Comparison of ENCODE assay signal across 8 mouse cellular contexts in genomic region chr1:86499903-86500302, GRCm38 (mm10). TPM values are rescaled to one million over a fixed set of nuclear protein-coding genes. Genes with fewer than 3 reads are reported as not detected.
DNase-seq lines count a peak whose midpoint lies in the region; ATAC-seq and TF ChIP-seq lines count a peak whose summit lies in the region.

No protein-coding gene starts in this region.

- no peak overlapping the region for H3K4me3 ChIP-seq in hindbrain, embryonic 11.5 days (ENCODE audit: low read depth, low read length)
- no peak overlapping the region for H3K4me3 ChIP-seq in hindbrain, embryonic 16.5 days (ENCODE audit: low read length)
- H3K4me3 ChIP-seq in CH12.LX (replicated peaks in 1 of 3; ENCODE audit: low read depth in 2 of 3, low read length in 2 of 3, poor library complexity in 1 of 3) = no peak overlapping the region

- DNase-seq in hindbrain, embryonic 11.5 days (ENCODE audit: low spot score) = peak; percentile 69
- DNase-seq in CH12.LX (ENCODE audit: extremely low read depth) = peak; percentile 83
- peak; percentile 85 to 87 for DNase-seq in cerebellum, postnatal 10 days
- DNase-seq in heart, adult 8-10 months (ENCODE audit: low spot score) = peak; percentile 58
- peak; percentile 27 to 84 for DNase-seq in left cerebral cortex, postnatal 10 days (ENCODE audit: extremely low spot score in 1 of 2, low spot score in 2 of 2)
- DNase-seq in retina, embryonic 14.5 days (ENCODE audit: low spot score) = peak; percentile 74
- DNase-seq in thymus, postnatal 4 days = peak; percentile 94

- no peak overlapping the region for H3K9ac ChIP-seq in hindbrain, embryonic 11.5 days (ENCODE audit: low read depth, low read length)
- no peak overlapping the region for H3K9ac ChIP-seq in hindbrain, embryonic 16.5 days (ENCODE audit: low read depth, low read length)
- H3K9ac ChIP-seq in CH12.LX (ENCODE audit: insufficient read depth, low read depth) = 0 out of 2 replicates have a peak overlapping the region, but pooled peaks have one; percentile 25

- dilution Hi-C loops in CH12.LX (cut with MboI; ENCODE audit: extremely low pct_ligation_motif_present, extremely low pct_unique_long_range_greater_than_20kb, low sequenced_read_pairs) = no loop called here

- H3K27me3 ChIP-seq in hindbrain, embryonic 11.5 days (ENCODE audit: control insufficient read depth, insufficient read depth, low read length) = no peaks in the 10 kb centered on the region
- no peaks in the 10 kb centered on the region for H3K27me3 ChIP-seq in hindbrain, embryonic 16.5 days (replicated peaks; ENCODE audit: control insufficient read depth, insufficient read depth, low read length)
- no peaks in the 10 kb centered on the region for H3K27me3 ChIP-seq in CH12.LX (replicated peaks)

- in situ Hi-C loops in CH12.LX (cut with MboI; ENCODE audit: low pct_ligation_motif_present, low pct_unique_long_range_greater_than_20kb, low sequenced_read_pairs) = loop anchor here (5.0 kb wide), 1 partner anchor 37 kb away; no protein-coding TSS in a partner anchor

- H3K4me2 ChIP-seq in hindbrain, embryonic 11.5 days (replicated peaks; ENCODE audit: low read depth, low read length) = no peak overlapping the region
- no peak overlapping the region for H3K4me2 ChIP-seq in hindbrain, embryonic 16.5 days (ENCODE audit: low read length)
- H3K4me2 ChIP-seq in CH12.LX (ENCODE audit: insufficient read depth, low read depth, poor library complexity, severe bottlenecking) = no peak overlapping the region

- intact Hi-C loops in left cerebral cortex, postnatal 10 days (cut with DNase I) = loop anchor here (2.0 kb wide), 1 partner anchor 33 kb away; no protein-coding TSS in a partner anchor

- H3K36me3 ChIP-seq in hindbrain, embryonic 11.5 days (ENCODE audit: control insufficient read depth, insufficient read depth, low read length) = no peaks in the 10 kb centered on the region
- no peaks in the 10 kb centered on the region for H3K36me3 ChIP-seq in hindbrain, embryonic 16.5 days (ENCODE audit: control insufficient read depth, insufficient read depth, low read length)
- H3K36me3 ChIP-seq in CH12.LX (replicated peaks in 1 of 2; ENCODE audit: control insufficient read depth in 1 of 2, insufficient read depth in 1 of 2, low read length in 1 of 2) = no peaks in the 10 kb centered on the region

- no peak for TF ChIP-seq EP300 in CH12.LX (IDR thresholded peaks at IDR 0.05; ENCODE audit: low read length)

- H3K4me1 ChIP-seq in hindbrain, embryonic 11.5 days (replicated peaks; ENCODE audit: control insufficient read depth, insufficient read depth, low read length) = peaks cover 8% of the 10 kb centered on the region
- peaks cover 30% of the 10 kb centered on the region for H3K4me1 ChIP-seq in hindbrain, embryonic 16.5 days (ENCODE audit: control insufficient read depth, insufficient read depth, low read depth, low read length)
- H3K4me1 ChIP-seq in CH12.LX (ENCODE audit: control insufficient read depth in 1 of 2, insufficient read depth in 2 of 2) = peaks cover 28 to 74% of the 10 kb centered on the region in 2 experiments

- ATAC-seq in hindbrain, embryonic 11.5 days (ENCODE audit: low FRiP score) = no peak
- ATAC-seq in hindbrain, embryonic 16.5 days = no peak

- no peaks in the 10 kb centered on the region for H3K79me2 ChIP-seq in CH12.LX (replicated peaks; ENCODE audit: control insufficient read depth, extremely low read depth, insufficient read depth, poor library complexity, severe bottlenecking)

- TF ChIP-seq POLR2A in CH12.LX (IDR thresholded peaks at IDR 0.05; ENCODE audit: low read depth, low read length) = 0 out of 2 replicates have a peak, but pooled peaks have one; percentile 19

- 40% methylated on average over 3 of the region's 3 CpGs for WGBS in hindbrain, embryonic 11.5 days
- 48% methylated on average over 3 of the region's 3 CpGs for WGBS in hindbrain, embryonic 16.5 days

- TF ChIP-seq CTCF in CH12.LX (conservative IDR thresholded peaks at IDR 0.05 in 1 of 2, IDR thresholded peaks at IDR 0.05 in 1 of 2; ENCODE audit: low read depth in 2 of 2, low read length in 2 of 2) = peak; percentile 61 to 96

- no peaks in the 10 kb centered on the region for H3K9me3 ChIP-seq in hindbrain, embryonic 11.5 days (ENCODE audit: control insufficient read depth, low read length)
- no peaks in the 10 kb centered on the region for H3K9me3 ChIP-seq in hindbrain, embryonic 16.5 days (ENCODE audit: control insufficient read depth, low read length)
- H3K9me3 ChIP-seq in CH12.LX (replicated peaks; ENCODE audit: low read length) = no peaks in the 10 kb centered on the region

- TF ChIP-seq RAD21 in CH12.LX (IDR thresholded peaks at IDR 0.05; ENCODE audit: low read depth, low read length) = peak; percentile 91

- H3K27ac ChIP-seq in hindbrain, embryonic 11.5 days (ENCODE audit: low read depth, low read length) = no peak overlapping the region
- H3K27ac ChIP-seq in hindbrain, embryonic 16.5 days (ENCODE audit: low read depth, low read length) = no peak overlapping the region
- peak overlapping the region; percentile 14; the same call in 1 of the 2 replicates for H3K27ac ChIP-seq in CH12.LX (ENCODE audit: insufficient read depth, low read depth)

TF ChIP-seq in CH12.LX, 34 proteins besides CTCF, POLR2A, EP300 and RAD21:
- TF ChIP-seq NRF1 (IDR thresholded peaks at IDR 0.05; ENCODE audit: low read depth, low read length) (peak; percentile 46), BHLHE40 (IDR thresholded peaks at IDR 0.05; ENCODE audit: low read depth, low read length) (peak; percentile 54), ZNF384 (IDR thresholded peaks at IDR 0.05; ENCODE audit: low read depth, low read length) (no peak), MAZ (IDR thresholded peaks at IDR 0.05; ENCODE audit: low read depth, low read length) (peak; percentile 75; the same call in 1 of the 2 replicates), SIN3A (IDR thresholded peaks at IDR 0.05; ENCODE audit: low read length) (peak; percentile 88), SMC3 (IDR thresholded peaks at IDR 0.05; ENCODE audit: low read depth, low read length) (peak; percentile 98), ELF1 (IDR thresholded peaks at IDR 0.05; ENCODE audit: low read depth, low read length) (peak; percentile 59), MYC (IDR thresholded peaks at IDR 0.05; ENCODE audit: low read depth, low read length) (peak; percentile 81), POLR2AphosphoS2 (IDR thresholded peaks at IDR 0.05; ENCODE audit: low read depth, low read length) (no peak), E2F4 (IDR thresholded peaks at IDR 0.05; ENCODE audit: insufficient replicate concordance, low read depth, low read length) (no peak), RCOR1 (conservative IDR thresholded peaks at IDR 0.05; ENCODE audit: low read depth, low read length) (no peak), ZMIZ1 (IDR thresholded peaks at IDR 0.05; ENCODE audit: low read depth, low read length) (no peak), PAX5 (IDR thresholded peaks at IDR 0.05; ENCODE audit: low read length) (no peak), MEF2A (IDR thresholded peaks at IDR 0.05; ENCODE audit: borderline replicate concordance, low read depth, low read length) (peak; percentile 62), CHD2 (IDR thresholded peaks at IDR 0.05; ENCODE audit: low read length) (peak; percentile 45; the same call in 1 of the 2 replicates), ZC3H11A (IDR thresholded peaks at IDR 0.05; ENCODE audit: low read depth, low read length) (peak; percentile 76), ZKSCAN1 (IDR thresholded peaks at IDR 0.05; ENCODE audit: borderline replicate concordance, low read depth, low read length) (no peak), TBP (conservative IDR thresholded peaks at IDR 0.05; ENCODE audit: low read depth, low read length) (no peak), UBTF (IDR thresholded peaks at IDR 0.05; ENCODE audit: low read depth, low read length) (no peak), KAT2A (IDR thresholded peaks at IDR 0.05; ENCODE audit: insufficient replicate concordance, low read length) (0 out of 2 replicates have a peak, but pooled peaks have one; percentile 18), MXI1 (IDR thresholded peaks at IDR 0.05; ENCODE audit: low read depth, low read length) (no peak; the same call in 1 of the 2 replicates), JUND (conservative IDR thresholded peaks at IDR 0.05; ENCODE audit: low read depth, low read length) (peak; percentile 39), HCFC1 (IDR thresholded peaks at IDR 0.05; ENCODE audit: low read depth, low read length) (no peak), TCF12 (IDR thresholded peaks at IDR 0.05; ENCODE audit: low read depth, low read length) (peak; percentile 70), MAX (IDR thresholded peaks at IDR 0.05; ENCODE audit: low read length) (no peak), IRF4 (IDR thresholded peaks at IDR 0.05; ENCODE audit: low read depth, low read length) (peak; percentile 68; the same call in 1 of the 2 replicates), NELFE (IDR thresholded peaks at IDR 0.05; ENCODE audit: low read depth, low read length) (peak; percentile 56), CHD1 (IDR thresholded peaks at IDR 0.05; ENCODE audit: low read depth, low read length) (peak; percentile 56; the same call in 1 of the 2 replicates), USF1 (IDR thresholded peaks at IDR 0.05; ENCODE audit: low read depth, low read length) (no peak), JUN (IDR thresholded peaks at IDR 0.05; ENCODE audit: insufficient read depth, low read depth, low read length) (no peak), MAFK (IDR thresholded peaks at IDR 0.05; ENCODE audit: insufficient replicate concordance, low read length) (no peak), ETS1 (conservative IDR thresholded peaks at IDR 0.05; ENCODE audit: low read depth, low read length) (0 out of 2 replicates have a peak, but pooled peaks have one; percentile 33), USF2 (conservative IDR thresholded peaks at IDR 0.05; ENCODE audit: low read depth, low read length) (no peak), GABPA (IDR thresholded peaks at IDR 0.05; ENCODE audit: insufficient replicate concordance, low read depth, low read length) (no peak)

RNA-seq across cellular contexts. Expression of gene Ptma, which starts 26.6 kb away (rescaled TPM):
- 3,351 and 3,402 TPM in 2 replicates for polyA plus RNA-seq in hindbrain, embryonic 11.5 days (2014; fragmentation: Nextera tagmentation; extraction: Ambion mirVana)
- 1,165 and 1,204 TPM in 2 replicates for polyA plus RNA-seq in hindbrain, embryonic 16.5 days (2015; fragmentation: Nextera tagmentation; extraction: Ambion mirVana)
- total RNA-seq in CH12.LX (2012; rRNA removed) (2,835 and 3,525 TPM in 2 replicates), CH12.LX (2014; rRNA removed) (5,060 and 5,084 TPM in 2 replicates)
- 4,957 and 5,324 TPM in 2 replicates for polyA plus RNA-seq in CH12.LX (2012; ENCODE audit: insufficient read length, low read depth)
- 100 to 1,000 TPM; 183 to 230 (median 211) TPM for total RNA-seq in heart, adult 8-10 months (2022)
- total RNA-seq in left cerebral cortex, postnatal 10 days (2021) = 100 to 1,000 TPM; 438 to 477 TPM

Comparison
In these comparisons a context has a peak if more than half of its experiments do, and no peak if none do; other contexts are left out.
1. RNA of gene Ptma, which starts 26.6 kb away (total RNA-seq): 2,835 to 5,084 TPM in CH12.LX; 438 to 477 TPM in left cerebral cortex, postnatal 10 days and 183 to 230 TPM in heart, adult 8-10 months; every median in the first group is over 4 times any median in the second.
2. Peak in every context shown above with its lines, with median percentiles within 50 percentile points of each other: DNase-seq.